Mouse (Mus musculus): ENCODE measurements around the gene Stxbp6. TPM values are rescaled to one million over a fixed set of nuclear protein-coding genes. Genes with fewer than 3 reads are reported as not detected.

The Stxbp6 gene
- polyA plus RNA-seq, 1 experiment, result 0.67 TPM

DNA sequence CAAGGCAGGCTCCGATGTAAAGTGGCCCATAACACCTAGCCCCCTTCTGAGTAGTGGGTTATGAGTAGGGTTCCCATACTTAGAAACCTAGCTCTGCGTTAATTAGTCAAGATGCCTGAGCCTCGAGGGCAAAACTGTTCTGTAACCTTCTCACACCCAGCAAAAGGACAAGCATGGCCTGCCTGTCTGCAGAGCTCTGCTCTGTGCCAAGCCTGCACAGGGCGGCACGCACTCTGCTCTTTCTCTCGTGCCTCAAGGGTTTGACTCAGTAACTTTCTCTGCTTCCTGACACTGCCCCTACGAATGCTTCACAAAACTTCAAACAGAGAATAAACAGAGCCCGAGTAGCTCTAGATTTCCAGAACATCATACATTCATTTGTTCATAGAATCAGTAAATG, 135.4 kb downstream of the Stxbp6 start:
- Histone ChIP-seq H3K4me1 (no peaks in the 10 kb centered on the region), H3K4me3 (replicated peaks) (no peak overlapping the region), H3K36me3 (replicated peaks; ENCODE audit: low read length) (no peaks in the 10 kb centered on the region), H3K27me3 (replicated peaks) (no peaks in the 10 kb centered on the region), H3K9me3 (no peaks in the 10 kb centered on the region; the same call in 1 of the 2 replicates)
- TF ChIP-seq GATA1 (IDR thresholded peaks at IDR 0.05; ENCODE audit: borderline replicate concordance, low read length), result no peak
- TF ChIP-seq FLI1 (IDR thresholded peaks at IDR 0.05; ENCODE audit: low read length), result no peak

DNA sequence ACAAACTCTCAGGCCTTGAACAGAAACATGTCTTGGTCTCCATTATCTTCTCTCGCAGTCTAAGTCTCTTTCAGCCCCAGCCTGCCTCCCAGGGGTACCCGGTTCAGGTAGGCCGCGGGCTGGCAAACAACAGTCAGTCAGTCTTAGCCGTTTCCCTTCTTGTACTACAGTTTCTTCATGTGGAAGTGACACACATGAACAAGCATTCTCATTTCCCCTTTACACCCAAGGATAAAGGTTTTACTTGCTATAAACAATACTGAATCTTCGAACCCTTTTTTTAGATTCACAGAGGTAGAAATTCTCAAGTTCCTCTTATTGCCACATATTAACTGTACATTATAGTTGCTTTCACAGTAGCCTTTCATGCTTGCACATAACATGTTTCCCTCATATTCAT, 141.6 kb downstream of the Stxbp6 start:
- Histone ChIP-seq H3K27me3 (replicated peaks) (no peaks in the 10 kb centered on the region), H3K4me1 (no peaks in the 10 kb centered on the region), H3K4me3 (replicated peaks) (no peak overlapping the region), H3K9me3 (no peaks in the 10 kb centered on the region), H3K36me3 (replicated peaks; ENCODE audit: low read length) (no peaks in the 10 kb centered on the region)
- TF ChIP-seq GATA1 (IDR thresholded peaks at IDR 0.05; ENCODE audit: borderline replicate concordance, low read length) (no peak), FLI1 (IDR thresholded peaks at IDR 0.05; ENCODE audit: low read length) (no peak)

DNA sequence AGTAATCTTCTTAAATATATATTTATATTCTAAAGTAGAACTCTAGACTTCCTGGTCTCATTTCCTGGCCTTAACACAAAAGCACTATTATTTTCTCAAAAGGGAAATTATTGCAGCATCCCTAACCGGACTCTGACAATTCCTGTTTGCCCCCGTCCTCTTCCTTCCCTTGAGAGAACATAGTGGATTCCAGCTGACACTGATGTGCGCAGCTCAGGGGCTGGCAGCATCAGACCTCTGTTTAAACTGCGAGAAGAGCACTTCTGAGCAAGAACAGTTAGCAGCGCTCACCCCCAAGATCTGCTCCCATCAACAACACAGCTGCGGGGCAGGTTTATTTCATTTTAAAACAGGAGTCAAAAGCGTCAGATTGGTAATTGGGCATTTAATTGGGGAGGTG, 142.8 kb downstream of the Stxbp6 start:
- H3K4me1 ChIP-seq, result no peaks in the 10 kb centered on the region
- no peak overlapping the region for H3K4me3 ChIP-seq (replicated peaks)
- no peaks in the 10 kb centered on the region for H3K27me3 ChIP-seq (replicated peaks)
- TF ChIP-seq FLI1 (IDR thresholded peaks at IDR 0.05; ENCODE audit: low read length) (no peak), GATA1 (IDR thresholded peaks at IDR 0.05; ENCODE audit: borderline replicate concordance, low read length) (no peak)
- H3K36me3 ChIP-seq (replicated peaks; ENCODE audit: low read length), result no peaks in the 10 kb centered on the region
- no peaks in the 10 kb centered on the region for H3K9me3 ChIP-seq

DNA sequence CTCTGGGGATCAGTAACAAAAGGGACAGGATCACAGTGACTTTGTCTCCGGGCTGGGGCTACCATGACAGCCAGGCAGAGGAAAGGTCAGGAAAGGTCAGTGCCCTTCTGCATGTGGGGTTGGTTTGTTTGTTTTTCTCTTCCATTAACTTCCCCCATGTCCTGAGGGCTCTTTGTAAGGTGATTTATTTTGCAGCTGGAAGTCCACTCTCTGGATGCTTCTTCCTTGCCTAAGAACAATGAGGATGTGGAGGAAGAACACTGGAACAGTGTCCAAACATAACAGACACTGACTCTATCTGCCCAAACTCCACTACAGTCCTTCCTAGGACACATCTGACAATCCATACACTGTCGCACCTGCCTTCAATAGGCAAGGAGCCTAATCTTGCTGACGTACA, 146.1 kb downstream of the Stxbp6 start:
- H3K27me3 ChIP-seq (replicated peaks), result no peaks in the 10 kb centered on the region
- no peak overlapping the region for H3K4me3 ChIP-seq (replicated peaks)
- TF ChIP-seq GATA1 (IDR thresholded peaks at IDR 0.05; ENCODE audit: borderline replicate concordance, low read length), result no peak
- TF ChIP-seq FLI1 (IDR thresholded peaks at IDR 0.05; ENCODE audit: low read length), result no peak
- no peaks in the 10 kb centered on the region for H3K36me3 ChIP-seq (replicated peaks; ENCODE audit: low read length)
- H3K9me3 ChIP-seq, result no peaks in the 10 kb centered on the region
- no peaks in the 10 kb centered on the region for H3K4me1 ChIP-seq

DNA sequence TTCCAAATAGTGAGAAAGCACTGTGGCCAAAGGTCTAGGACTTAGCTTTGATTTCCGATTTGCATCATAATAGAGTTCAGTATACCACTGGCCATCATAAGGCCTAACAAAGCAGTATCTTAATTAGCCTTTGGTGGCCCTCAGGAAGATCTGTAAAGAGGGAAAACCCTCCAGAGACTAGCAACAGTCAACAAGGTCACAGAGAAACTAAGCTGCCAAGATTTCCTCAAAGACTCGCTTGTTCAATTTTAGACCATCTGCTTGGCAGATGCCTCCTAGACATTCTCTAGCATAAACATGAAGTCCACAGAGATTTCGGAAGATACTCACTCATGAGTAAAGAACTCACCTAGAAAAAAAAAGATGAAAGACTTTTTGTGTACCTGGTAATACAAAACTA, 148.6 kb downstream of the Stxbp6 start:
- no peaks in the 10 kb centered on the region for H3K36me3 ChIP-seq (replicated peaks; ENCODE audit: low read length)
- no peaks in the 10 kb centered on the region for H3K27me3 ChIP-seq (replicated peaks)
- no peak for TF ChIP-seq GATA1 (IDR thresholded peaks at IDR 0.05; ENCODE audit: borderline replicate concordance, low read length)
- TF ChIP-seq FLI1 (IDR thresholded peaks at IDR 0.05; ENCODE audit: low read length), result no peak
- H3K4me1 ChIP-seq, result no peaks in the 10 kb centered on the region
- H3K9me3 ChIP-seq, result no peaks in the 10 kb centered on the region
- H3K4me3 ChIP-seq (replicated peaks), result no peak overlapping the region

DNA sequence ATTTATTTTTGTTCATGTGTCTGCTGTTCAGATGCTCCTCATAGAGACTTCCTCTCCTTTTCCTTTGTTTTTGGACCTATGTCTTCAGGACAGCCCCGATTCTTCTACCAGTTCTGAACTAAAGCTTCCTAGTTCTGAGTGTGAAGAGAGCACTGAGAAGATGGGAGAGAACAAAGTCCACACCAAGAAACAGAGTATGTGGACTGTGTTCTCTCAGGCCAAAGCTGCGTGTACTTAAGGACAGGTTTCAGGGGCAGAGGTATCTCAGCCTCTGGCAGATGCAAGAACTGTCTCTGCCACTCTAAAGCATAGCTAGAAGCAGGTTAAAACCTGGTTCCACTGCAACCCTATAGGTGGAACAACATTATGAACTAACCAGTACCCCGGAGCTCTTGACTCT, 151.2 kb downstream of the Stxbp6 start:
- Histone ChIP-seq H3K9me3 (0 out of 2 replicates have a peak, but pooled peaks cover 5% of the 10 kb centered on the region), H3K4me3 (replicated peaks) (no peak overlapping the region), H3K36me3 (replicated peaks; ENCODE audit: low read length) (no peaks in the 10 kb centered on the region), H3K4me1 (0 out of 2 replicates have a peak, but pooled peaks cover 4% of the 10 kb centered on the region), H3K27me3 (replicated peaks) (no peaks in the 10 kb centered on the region)
- TF ChIP-seq GATA1 (IDR thresholded peaks at IDR 0.05; ENCODE audit: borderline replicate concordance, low read length) (no peak), FLI1 (IDR thresholded peaks at IDR 0.05; ENCODE audit: low read length) (no peak)

DNA sequence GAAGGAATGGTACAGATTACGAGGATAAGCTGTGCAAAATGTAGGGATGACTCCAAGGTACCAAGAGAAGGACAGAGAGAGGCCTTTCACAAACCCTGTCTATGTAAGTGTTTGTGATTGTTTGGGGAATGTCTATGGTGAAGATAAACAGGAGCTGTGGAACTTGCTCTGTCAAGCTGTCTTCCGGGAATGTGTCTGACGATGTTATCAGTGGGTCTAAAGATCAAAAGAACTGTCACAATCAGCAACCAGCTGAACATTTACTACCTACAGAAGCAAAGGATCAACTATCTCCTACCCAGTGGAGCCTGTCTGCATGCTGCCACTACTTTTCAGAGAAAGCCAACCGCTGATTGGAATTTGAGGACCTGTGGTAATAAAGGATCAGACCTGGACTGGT, 152.3 kb downstream of the Stxbp6 start:
- Histone ChIP-seq H3K4me1 (0 out of 2 replicates have a peak, but pooled peaks cover 4% of the 10 kb centered on the region), H3K4me3 (replicated peaks) (no peak overlapping the region), H3K27me3 (replicated peaks) (no peaks in the 10 kb centered on the region), H3K36me3 (replicated peaks; ENCODE audit: low read length) (no peaks in the 10 kb centered on the region), H3K9me3 (0 out of 2 replicates have a peak, but pooled peaks cover 5% of the 10 kb centered on the region)
- TF ChIP-seq FLI1 (IDR thresholded peaks at IDR 0.05; ENCODE audit: low read length) (no peak), GATA1 (IDR thresholded peaks at IDR 0.05; ENCODE audit: borderline replicate concordance, low read length) (no peak)

DNA sequence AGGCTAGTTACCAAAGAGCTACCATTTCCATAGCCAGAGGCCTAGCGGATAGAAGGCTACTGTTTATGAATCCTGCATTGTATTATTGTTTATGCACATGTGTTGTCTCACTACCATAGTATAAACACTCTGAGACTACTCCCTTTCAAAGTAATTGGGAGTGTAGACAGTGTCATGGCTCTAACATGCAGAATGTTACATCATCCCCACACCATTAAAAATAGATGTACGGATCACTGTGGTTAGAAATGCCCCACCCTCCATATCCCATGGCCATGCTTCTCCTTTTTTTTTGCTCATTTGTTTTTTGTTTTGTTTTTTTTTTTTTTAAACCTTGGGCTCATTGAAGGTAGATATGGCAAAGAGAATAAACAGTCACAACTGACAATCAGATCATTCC, 154.9 kb downstream of the Stxbp6 start:
- no peaks in the 10 kb centered on the region for H3K36me3 ChIP-seq (replicated peaks; ENCODE audit: low read length)
- H3K9me3 ChIP-seq, result 0 out of 2 replicates have a peak, but pooled peaks cover 5% of the 10 kb centered on the region
- H3K4me1 ChIP-seq, result 0 out of 2 replicates have a peak, but pooled peaks cover 4% of the 10 kb centered on the region
- TF ChIP-seq FLI1 (IDR thresholded peaks at IDR 0.05; ENCODE audit: low read length) (no peak), GATA1 (IDR thresholded peaks at IDR 0.05; ENCODE audit: borderline replicate concordance, low read length) (no peak)
- no peak overlapping the region for H3K4me3 ChIP-seq (replicated peaks)
- H3K27me3 ChIP-seq (replicated peaks), result no peaks in the 10 kb centered on the region

DNA sequence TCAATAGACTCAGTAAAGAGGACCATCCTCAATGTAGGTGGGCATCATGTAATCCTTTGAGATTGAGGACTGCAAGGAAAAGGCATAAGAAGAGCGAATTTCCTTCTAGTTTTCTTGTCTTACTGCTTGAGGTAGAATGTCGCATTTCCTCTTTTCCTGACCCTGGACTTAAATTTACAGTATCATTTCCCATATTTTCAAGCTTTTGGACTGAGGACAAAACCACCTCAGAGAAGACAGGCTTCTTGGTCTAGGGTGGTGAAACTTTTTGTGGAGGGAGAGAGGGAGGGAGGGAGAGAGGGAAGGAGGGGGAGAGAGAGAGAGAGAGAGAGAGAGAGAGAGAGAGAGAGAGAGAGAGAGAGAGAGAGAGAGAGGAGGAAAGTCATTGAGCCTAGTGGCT, 155.6 kb downstream of the Stxbp6 start:
- H3K4me1 ChIP-seq, result 0 out of 2 replicates have a peak, but pooled peaks cover 4% of the 10 kb centered on the region
- H3K27me3 ChIP-seq (replicated peaks), result no peaks in the 10 kb centered on the region
- TF ChIP-seq GATA1 (IDR thresholded peaks at IDR 0.05; ENCODE audit: borderline replicate concordance, low read length) (no peak), FLI1 (IDR thresholded peaks at IDR 0.05; ENCODE audit: low read length) (no peak)
- H3K4me3 ChIP-seq (replicated peaks), result no peak overlapping the region
- H3K36me3 ChIP-seq (replicated peaks; ENCODE audit: low read length), result no peaks in the 10 kb centered on the region
- H3K9me3 ChIP-seq, result 0 out of 2 replicates have a peak, but pooled peaks cover 5% of the 10 kb centered on the region

DNA sequence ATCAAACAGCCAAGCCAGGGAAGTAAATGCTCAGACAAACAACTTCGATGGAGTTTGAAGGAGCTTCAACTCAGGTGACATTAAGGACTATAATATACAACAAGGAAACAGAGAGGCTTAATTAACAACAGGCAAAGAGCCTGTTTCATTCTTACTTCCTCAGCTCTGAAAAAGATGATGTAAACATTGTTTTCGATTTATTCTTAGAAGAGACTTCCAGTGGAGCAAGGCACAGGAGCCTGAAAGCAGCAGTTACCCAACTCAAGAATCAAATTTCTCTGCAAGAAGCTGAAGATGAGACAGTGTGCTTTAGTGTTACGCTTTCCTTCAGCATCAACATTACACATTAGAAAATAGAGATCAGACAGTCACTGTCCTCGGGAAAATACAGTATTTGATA, 160.7 kb downstream of the Stxbp6 start:
- Histone ChIP-seq H3K27me3 (replicated peaks) (no peaks in the 10 kb centered on the region), H3K9me3 (no peaks in the 10 kb centered on the region), H3K36me3 (replicated peaks; ENCODE audit: low read length) (no peaks in the 10 kb centered on the region), H3K4me1 (no peaks in the 10 kb centered on the region), H3K4me3 (replicated peaks) (no peak overlapping the region)
- no peak for TF ChIP-seq FLI1 (IDR thresholded peaks at IDR 0.05; ENCODE audit: low read length)
- no peak for TF ChIP-seq GATA1 (IDR thresholded peaks at IDR 0.05; ENCODE audit: borderline replicate concordance, low read length)
